Mouse (Mus musculus) heart, adult 2 months (tissue): ENCODE results near the gene Lgsn. TPM values are rescaled to one million over a fixed set of nuclear protein-coding genes. Genes with fewer than 3 reads are reported as not detected.

Source experiments
- DNase-seq, 2 experiments: peaks; one replicate each; pipeline ENCODE4 v3.0.0; 2021
- H3K27ac ChIP-seq: fragments of 200-600 bp; 2 replicates; pipeline ENCODE4 v1.8.1; 2022
- H3K27me3 ChIP-seq: fragments of 200-500 bp; 2 replicates; pipeline ENCODE4 v1.6.1; 2012; ENCODE audit warnings: mild to moderate bottlenecking, low read length, inconsistent platforms, mixed read lengths; ENCODE audit not compliant: control insufficient read depth, insufficient read depth
- H3K36me3 ChIP-seq: fragments of 200-500 bp; 2 replicates; pipeline ENCODE4 v1.6.1; 2012; ENCODE audit warnings: low read length, inconsistent platforms; ENCODE audit not compliant: control insufficient read depth, insufficient read depth
- H3K4me1 ChIP-seq: fragments of 200-500 bp; 2 replicates; pipeline ENCODE4 v1.6.1; 2011; ENCODE audit warnings: low read length; ENCODE audit not compliant: control insufficient read depth, insufficient read depth
- H3K4me3 ChIP-seq: fragments of 200-600 bp; 2 replicates; pipeline ENCODE4 v1.8.1; 2022
- H3K79me2 ChIP-seq: fragments of 200-500 bp; replicated peaks from 2 replicates; pipeline ENCODE4 v1.6.1; 2012; ENCODE audit warnings: mild to moderate bottlenecking, inconsistent platforms, low read length, moderate library complexity, mixed read lengths; ENCODE audit not compliant: control insufficient read depth, insufficient read depth
- H3K9ac ChIP-seq: fragments of 200-500 bp; 2 replicates; pipeline ENCODE4 v1.6.1; 2012; ENCODE audit warnings: low read depth, mild to moderate bottlenecking, control low read depth, inconsistent platforms, low read length, mixed read lengths
- CTCF ChIP-seq: fragments of 200-600 bp; IDR thresholded peaks from 2 replicates; pipeline ENCODE4 v1.8.1; 2022; ENCODE audit warnings: antibody characterized with exemption, mild to moderate bottlenecking, moderate library complexity
- EP300 ChIP-seq: fragments of 200-500 bp; IDR thresholded peaks from 2 replicates; pipeline ENCODE4 v1.6.1; 2011; ENCODE audit warnings: low read depth, low read length, control low read depth; ENCODE audit not compliant: insufficient read depth
- POLR2A ChIP-seq: fragments of 200-500 bp; IDR thresholded peaks from 2 replicates; pipeline ENCODE4 v1.6.1; 2011; ENCODE audit warnings: mild to moderate bottlenecking, low read depth, low read length, control low read depth; ENCODE audit not compliant: insufficient read depth
- WGBS: fragments of 180-500 bp; shearing (Covaris S2); methylation state at CpG from one replicate; pipeline ENCODE4 v1.1.7; 2018; 5-methylcytosine and 5-hydroxymethylcytosine counted together
- intact Hi-C: fragments of 180-260 bp; cut with DNase I; formaldehyde crosslinking; loops from one replicate; pipeline ENCODE4 v1.15.1; 2025
- polyA plus RNA-seq: library from polyadenylated mRNA; depleted of rRNA; stranded (reverse); fragments of >200 nt; gene quantifications from 2 replicates; pipeline ENCODE4 v1.2.3, GENCODE M21; 2012
- total RNA-seq, 2 experiments: library from RNA; stranded (reverse); gene quantifications; 2 replicates each; pipeline ENCODE4 v1.2.3; 2021

Gene Lgsn
- total and polyA plus RNA-seq, 3 experiments: not detected

GRCm38 (mm10) chr1:31165326-31166121 is 10.7 kb upstream of the Lgsn start:
- Histone ChIP-seq H3K9ac (no peak overlapping the region), H3K4me1 (no peaks in the 10 kb centered on the region), H3K4me3 (no peak overlapping the region), H3K36me3 (no peaks in the 10 kb centered on the region), H3K79me2 (no peaks in the 10 kb centered on the region), H3K27ac (no peak overlapping the region), H3K27me3 (no peaks in the 10 kb centered on the region)
- intact Hi-C loops: no loop called here
- WGBS: 85% methylated on average over 7 of the region's 7 CpGs
- DNase-seq: no peak
- no peak for TF ChIP-seq POLR2A

- no peak for TF ChIP-seq EP300
- TF ChIP-seq CTCF: no peak
- TF ChIP-seq POLR2A: no peak
- H3K27me3 ChIP-seq: no peaks in the 10 kb centered on the region
- H3K79me2 ChIP-seq: no peaks in the 10 kb centered on the region
- H3K9ac ChIP-seq: no peak overlapping the region
- H3K4me1 ChIP-seq: no peaks in the 10 kb centered on the region
- DNase-seq: no peak
- 66% methylated on average over 3 of the region's 3 CpGs for WGBS
- H3K36me3 ChIP-seq: no peaks in the 10 kb centered on the region
- H3K27ac ChIP-seq: no peak overlapping the region
- no peak overlapping the region for H3K4me3 ChIP-seq
- intact Hi-C loops: no loop called here
Measured at GRCm38 (mm10) chr1:31175401-31175800, 800 bp upstream of the Lgsn start.

GRCm38 (mm10) chr1:31178264-31178663 is 2.1 kb downstream of the Lgsn start:
- 57% methylated on average over 1 of the region's 1 CpGs for WGBS
- Histone ChIP-seq H3K4me1 (no peaks in the 10 kb centered on the region), H3K36me3 (no peaks in the 10 kb centered on the region), H3K9ac (no peak overlapping the region), H3K4me3 (no peak overlapping the region), H3K27ac (no peak overlapping the region), H3K79me2 (no peaks in the 10 kb centered on the region), H3K27me3 (no peaks in the 10 kb centered on the region)
- DNase-seq: no peak
- intact Hi-C loops: no loop called here
- TF ChIP-seq EP300 (no peak), CTCF (no peak), POLR2A (no peak)

- intact Hi-C loops: no loop called here
- no peaks in the 10 kb centered on the region for H3K27me3 ChIP-seq
- DNase-seq: no peak
- no peak overlapping the region for H3K4me3 ChIP-seq
- TF ChIP-seq EP300 (no peak), CTCF (no peak), POLR2A (no peak)
- no peaks in the 10 kb centered on the region for H3K36me3 ChIP-seq
- H3K79me2 ChIP-seq: no peaks in the 10 kb centered on the region
- H3K9ac ChIP-seq: no peak overlapping the region
- H3K4me1 ChIP-seq: no peaks in the 10 kb centered on the region
- no peak overlapping the region for H3K27ac ChIP-seq
- WGBS: 65% methylated on average over 10 of the region's 10 CpGs
Measured at GRCm38 (mm10) chr1:31190237-31190866, 14.2 kb downstream of the Lgsn start.

- 56% methylated on average over 1 of the region's 1 CpGs for WGBS
- Histone ChIP-seq H3K4me3 (no peak overlapping the region), H3K9ac (no peak overlapping the region), H3K79me2 (no peaks in the 10 kb centered on the region), H3K27me3 (no peaks in the 10 kb centered on the region), H3K27ac (no peak overlapping the region), H3K36me3 (no peaks in the 10 kb centered on the region), H3K4me1 (no peaks in the 10 kb centered on the region)
- intact Hi-C loops: no loop called here
- TF ChIP-seq CTCF (no peak), EP300 (no peak), POLR2A (no peak)
- no peak for DNase-seq
Measured at GRCm38 (mm10) chr1:31195633-31196032, 19.4 kb downstream of the Lgsn start.

- Histone ChIP-seq H3K9ac (no peak overlapping the region), H3K79me2 (no peaks in the 10 kb centered on the region), H3K36me3 (no peaks in the 10 kb centered on the region), H3K4me3 (no peak overlapping the region), H3K27ac (no peak overlapping the region), H3K27me3 (no peaks in the 10 kb centered on the region), H3K4me1 (no peaks in the 10 kb centered on the region)
- 88% methylated on average over 3 of the region's 3 CpGs for WGBS
- TF ChIP-seq EP300 (no peak), POLR2A (no peak), CTCF (no peak)
- no peak for DNase-seq
- intact Hi-C loops: no loop called here
Measured at GRCm38 (mm10) chr1:31196959-31197358, 20.8 kb downstream of the Lgsn start.
